Mouse (Mus musculus) ES-E14 (cell line): Measurements from ENCODE around the gene Sulf2.

Source experiments
- CHD2 ChIP-seq: IDR thresholded peaks from 2 replicates; pipeline ENCODE4 v1.6.1; 2014; ENCODE audit warnings: mild to moderate bottlenecking, low read depth, low read length, inconsistent platforms
- HCFC1 ChIP-seq: IDR thresholded peaks from 2 replicates; pipeline ENCODE4 v1.6.1; 2012; ENCODE audit warnings: low read length, inconsistent platforms, borderline replicate concordance; ENCODE audit not compliant: insufficient read depth
- MAFK ChIP-seq: IDR thresholded peaks from 2 replicates; pipeline ENCODE4 v1.6.1; 2014; ENCODE audit warnings: mild to moderate bottlenecking, low read depth, low read length, inconsistent platforms; ENCODE audit not compliant: insufficient read depth
- ZC3H11A ChIP-seq: IDR thresholded peaks from 2 replicates; pipeline ENCODE4 v1.6.1; 2012; ENCODE audit warnings: low read depth, mild to moderate bottlenecking, inconsistent platforms, low read length, borderline replicate concordance

DNA sequence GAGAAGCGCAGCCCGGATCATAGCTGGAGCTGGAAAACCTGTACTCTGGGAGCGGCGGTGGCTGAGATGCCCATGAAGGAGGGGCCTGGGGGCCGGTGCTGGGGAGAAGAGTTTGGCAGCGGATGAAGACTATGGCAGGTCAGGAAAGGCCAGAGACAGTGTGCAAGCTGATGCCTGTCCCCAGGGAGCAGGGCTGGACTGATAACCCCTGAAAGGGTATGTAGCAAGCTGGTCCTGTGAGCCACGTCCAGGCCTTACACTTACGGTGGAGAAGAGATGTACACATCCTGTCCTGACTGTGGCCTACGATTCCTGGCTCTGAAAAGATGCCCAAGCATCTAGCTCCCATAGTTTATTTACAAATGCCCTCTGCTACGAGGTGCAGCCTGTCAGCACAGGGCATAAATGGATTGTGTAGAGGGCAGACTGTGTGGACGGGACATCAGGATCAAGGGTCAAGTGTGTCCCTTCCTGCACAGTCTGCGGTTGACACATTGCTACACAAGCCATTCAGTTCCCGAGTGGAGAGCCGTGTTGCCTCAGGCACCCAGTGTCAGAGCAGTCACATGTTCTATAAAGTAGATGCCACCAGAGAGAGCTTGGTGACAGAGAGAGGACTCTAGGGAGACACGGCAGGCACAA lies 57.0 kb downstream of the Sulf2 start:
- TF ChIP-seq HCFC1: no peak
- no peak for TF ChIP-seq ZC3H11A
- TF ChIP-seq CHD2: no peak
- no peak for TF ChIP-seq MAFK
